Mouse (Mus musculus) left cerebral cortex, postnatal 14 days (tissue): ENCODE results near the gene Nptxr. TPM values are rescaled to one million over a fixed set of nuclear protein-coding genes. Genes with fewer than 3 reads are reported as not detected.

Experiments used
- DNase-seq, 2 experiments: peaks; one replicate each; pipeline ENCODE4 v3.0.0; 2021 to 2022; ENCODE audit warnings: low spot score in 2 of 2, mixed read lengths in 1 of 2
- intact Hi-C: fragments of 180-260 bp; cut with DNase I; formaldehyde crosslinking; loops from one replicate; pipeline ENCODE4 v1.15.1; 2025
- total RNA-seq, 2 experiments: library from RNA; stranded (reverse); gene quantifications; 2 replicates each; pipeline ENCODE4 v1.2.3; 2021

Nptxr gene
- total RNA-seq, 2 experiments from 2014 or later, result 693 to 768 TPM

DNA sequence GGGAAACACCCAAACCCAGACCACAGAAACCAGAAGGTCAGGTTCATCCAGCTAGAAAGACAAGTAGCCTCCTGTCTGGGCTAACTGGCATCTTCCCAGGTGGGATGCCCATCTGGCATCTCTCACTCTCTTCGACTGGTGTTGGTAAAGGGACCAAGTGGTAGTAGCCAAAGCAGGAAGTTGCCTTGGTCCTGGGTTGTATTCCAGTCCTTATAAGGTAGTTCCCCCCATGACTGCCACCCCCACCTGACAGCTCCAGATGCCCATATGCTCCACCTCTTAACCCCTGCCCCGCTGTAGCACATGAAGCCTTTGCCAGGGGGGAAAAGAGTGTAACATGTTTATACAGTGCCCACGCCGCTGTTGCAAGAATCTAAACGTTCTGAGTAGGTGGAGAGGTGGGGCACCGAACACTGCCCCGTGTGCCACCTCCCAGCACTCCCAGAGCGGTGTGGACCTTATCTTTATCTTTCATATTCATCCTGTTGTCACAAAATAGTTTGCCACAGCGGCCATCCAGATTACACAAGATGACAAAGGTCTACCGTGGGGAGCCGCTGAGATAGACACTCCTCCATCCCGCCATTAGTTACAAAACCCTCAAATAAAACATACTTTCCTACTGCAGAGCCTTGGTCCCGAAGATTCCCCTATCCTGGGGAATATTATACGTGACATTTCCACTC, 63.2 kb downstream of the Nptxr start:
- no peak for DNase-seq
- intact Hi-C loops, result no loop called here

GRCm38 (mm10) chr15:79740739-79741138, 63.8 kb downstream of the Nptxr start:
- intact Hi-C loops, result no loop called here
- no peak for DNase-seq

Other genes starting within 250 kb of the Nptxr start
- under 1 TPM; 0.59 to 0.87 TPM for gene Dmc1, start 199.7 kb downstream of the Nptxr start, total RNA-seq
- gene Fam227a, start 145.8 kb downstream of the Nptxr start, total RNA-seq, result 10 to 100 TPM in 1 of 2 experiments, 1 to 10 TPM in 1; 7.0 to 12.4 TPM
- 10 to 100 TPM; 65.3 to 69.2 TPM for gene Cby1, start 145.6 kb downstream of the Nptxr start, total RNA-seq
- 10 to 100 TPM; 97.8 to 99.7 TPM for gene Tomm22, start 133.9 kb downstream of the Nptxr start, total RNA-seq
- 10 to 100 TPM; 56.1 to 66.2 TPM for gene Josd1, start 116.8 kb downstream of the Nptxr start, total RNA-seq
- gene Gtpbp1, start 113.9 kb downstream of the Nptxr start, total RNA-seq, result 10 to 100 TPM; 44.1 to 44.7 TPM
- gene Sun2, start 62.2 kb downstream of the Nptxr start, total RNA-seq, result 10 to 100 TPM; 24.8 to 25.3 TPM
- gene Dnal4, start 26.9 kb downstream of the Nptxr start, total RNA-seq, result 10 to 100 TPM; 37.5 to 39.7 TPM
- gene Npcd, start 29.5 kb upstream of the Nptxr start, total RNA-seq, result 10 to 100 TPM in 1 of 2 experiments, 1 to 10 TPM in 1; 7.3 to 53.6 TPM
- 100 to 1,000 TPM; 429 to 483 TPM for gene Cbx6, start 29.9 kb upstream of the Nptxr start, total RNA-seq
- 1 to 10 TPM; 4.2 to 5.1 TPM for gene Apobec3, start 86.9 kb upstream of the Nptxr start, total RNA-seq
- 10 to 100 TPM in 1 of 2 experiments, 1 to 10 TPM in 1; 9.9 to 11.9 TPM for gene Cbx7, start 166.4 kb upstream of the Nptxr start, total RNA-seq
- 10 to 100 TPM; 41.9 to 42.8 TPM for gene Pdgfb, start 210.2 kb upstream of the Nptxr start, total RNA-seq